Mouse (Mus musculus) hindbrain, embryonic 14.5 days (tissue): ENCODE measurements at regions not wholly inside any gene's neighbourhood (a gene's known extent, or its start where the extent isn't known, plus 50 kb on each side); places are given as distances from the start of the nearest gene placed in this dataset.
"Not testable (repeated sequence)": the region's sequence is repeated elsewhere in the genome, so short reads cannot be mapped to it uniquely, and the experiment has no call there.

Experiments used
- ATAC-seq: fragments of 200-750 bp; cut with Nextera tagmentation; 2 replicates; pipeline ENCODE4 v1.8.0; 2017; ENCODE audit warnings: moderate number of reproducible peaks, mild to moderate bottlenecking, moderate TSS enrichment, moderate library complexity; ENCODE audit not compliant: low FRiP score
- DNase-seq: peaks from one replicate; pipeline ENCODE4 v3.0.0-alpha.2; 2015; ENCODE audit warnings: low spot score
- H3K27ac ChIP-seq: fragments of 300-500 bp; sonication (generic); 2 replicates; pipeline ENCODE4 v1.5.1; 2014; ENCODE audit warnings: mild to moderate bottlenecking, moderate library complexity
- H3K27me3 ChIP-seq: fragments of 300-500 bp; sonication (generic); 2 replicates; pipeline ENCODE4 v1.6.1; 2014; ENCODE audit warnings: mild to moderate bottlenecking, low read length, mixed read lengths; ENCODE audit not compliant: control insufficient read depth, insufficient read depth
- H3K36me3 ChIP-seq: fragments of 300-500 bp; sonication (generic); replicated peaks from 2 replicates; pipeline ENCODE4 v1.6.1; 2014; ENCODE audit not compliant: control insufficient read depth, insufficient read depth
- H3K4me1 ChIP-seq: fragments of 300-500 bp; sonication (generic); replicated peaks from 2 replicates; pipeline ENCODE4 v1.6.1; 2014; ENCODE audit warnings: antibody characterized with exemption, low read length, mixed read lengths; ENCODE audit not compliant: control insufficient read depth, insufficient read depth
- H3K4me2 ChIP-seq: fragments of 300-500 bp; sonication (generic); replicated peaks from 2 replicates; pipeline ENCODE4 v1.6.1; 2014; ENCODE audit warnings: mild to moderate bottlenecking, moderate library complexity
- H3K4me3 ChIP-seq: fragments of 300-500 bp; sonication (generic); replicated peaks from 2 replicates; pipeline ENCODE4 v1.5.1; 2014; ENCODE audit warnings: mild to moderate bottlenecking, low read length
- H3K9ac ChIP-seq: fragments of 300-500 bp; sonication (generic); 2 replicates; pipeline ENCODE4 v1.6.1; 2014
- H3K9me3 ChIP-seq: fragments of 300-500 bp; sonication (generic); 2 replicates; pipeline ENCODE4 v1.6.1; 2016; ENCODE audit warnings: low read length; ENCODE audit not compliant: control insufficient read depth
- WGBS: fragments of 180-500 bp; shearing (Covaris S2); extraction: QIAGEN DNeasy Blood & Tissue Kit; methylation state at CpG from one replicate; pipeline ENCODE4 v1.1.7; 2014; 5-methylcytosine and 5-hydroxymethylcytosine counted together

DNA sequence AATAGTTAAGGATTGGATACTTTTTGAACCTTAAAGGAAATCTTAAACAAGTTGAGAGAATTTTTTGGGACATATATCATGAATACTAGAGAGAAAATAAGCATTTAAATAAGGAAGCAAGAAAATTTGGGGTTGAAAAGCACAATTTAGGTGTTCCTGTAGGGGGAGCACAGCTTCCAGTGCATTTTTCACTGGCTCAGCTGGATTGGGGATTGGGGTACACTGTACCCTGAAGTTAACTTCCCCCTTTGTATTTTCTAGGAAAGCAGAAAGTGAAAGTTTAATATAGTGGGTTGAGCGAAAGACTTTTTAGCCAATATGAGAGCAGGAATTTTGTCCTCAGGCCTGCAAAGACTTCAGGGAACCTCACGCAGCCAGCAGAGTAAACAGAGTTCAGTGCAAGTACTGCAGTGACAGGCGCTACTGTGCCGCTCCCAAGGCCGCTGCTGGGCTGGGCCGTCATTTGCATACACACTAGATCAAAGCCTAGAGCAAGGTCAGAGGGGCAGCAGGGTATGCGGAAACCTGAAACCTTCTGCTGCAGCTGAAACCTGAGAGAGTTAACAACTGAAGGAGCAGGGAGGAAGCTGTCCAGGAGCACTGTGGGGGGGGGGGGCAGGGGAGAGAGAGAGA is 1111.4 kb downstream of the H2al1n start:
- no peaks in the 10 kb centered on the region for H3K27me3 ChIP-seq
- H3K36me3 ChIP-seq = no peaks in the 10 kb centered on the region
- 12% methylated on average over 7 of the region's 7 CpGs for WGBS
- DNase-seq (no peak), ATAC-seq (no peak)
- H3K9me3 ChIP-seq = no peaks in the 10 kb centered on the region
- no peak overlapping the region for H3K9ac ChIP-seq
- peak overlapping the region; percentile 27; the same call in 1 of the 2 replicates for H3K4me2 ChIP-seq
- H3K27ac ChIP-seq = no peak overlapping the region
- no peaks in the 10 kb centered on the region for H3K4me1 ChIP-seq
- H3K4me3 ChIP-seq = no peak overlapping the region

DNA sequence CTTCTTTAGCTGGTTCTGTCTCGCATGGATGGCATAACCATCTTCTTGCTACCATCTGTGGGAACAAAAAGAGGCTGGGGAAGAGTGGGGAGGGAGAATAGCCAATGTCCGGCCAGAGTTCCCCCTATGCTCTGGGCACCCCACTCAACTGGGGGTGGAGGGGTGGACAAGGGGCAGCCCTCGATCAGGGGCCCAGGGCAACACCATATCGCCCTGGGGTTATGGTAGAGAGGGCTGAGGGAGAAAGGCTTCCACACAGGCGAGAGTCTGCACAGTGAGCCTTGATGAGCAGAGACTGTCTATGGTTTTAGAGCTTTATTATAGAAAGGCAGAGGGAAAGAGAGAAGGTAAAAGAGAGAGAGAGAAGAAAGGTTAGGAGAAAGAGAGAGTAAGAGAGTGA is 1112.0 kb downstream of the H2al1n start:
- Histone ChIP-seq H3K4me1 (no peaks in the 10 kb centered on the region), H3K9ac (no peak overlapping the region), H3K4me3 (no peak overlapping the region), H3K36me3 (no peaks in the 10 kb centered on the region), H3K27ac (no peak overlapping the region), H3K9me3 (no peaks in the 10 kb centered on the region), H3K27me3 (no peaks in the 10 kb centered on the region), H3K4me2 (no peak overlapping the region)
- ATAC-seq (no peak), DNase-seq (no peak)
- 51% methylated on average over 5 of the region's 5 CpGs for WGBS

GRCm38 (mm10) chrX:15365135-15365534 is 1154.2 kb downstream of the H2al1n start:
- H3K9ac ChIP-seq, H3K36me3 ChIP-seq, H3K27me3 ChIP-seq, H3K4me1 ChIP-seq, H3K4me2 ChIP-seq, H3K9me3 ChIP-seq, H3K4me3 ChIP-seq, H3K27ac ChIP-seq, DNase-seq, ATAC-seq: not testable (repeated sequence)
- WGBS = 94% methylated on average over 6 of the region's 6 CpGs
